Mouse (Mus musculus) brown adipose tissue, adult 24 weeks (tissue): ENCODE measurements around the gene Soga1. TPM values are rescaled to one million over a fixed set of nuclear protein-coding genes. Genes with fewer than 3 reads are reported as not detected.

Source experiments
- H3K27ac ChIP-seq: fragments of 200-500 bp; replicated peaks from 2 replicates; pipeline ENCODE4 v1.5.1; 2012; ENCODE audit warnings: low read depth, mild to moderate bottlenecking, low read length
- H3K4me1 ChIP-seq: fragments of 200-500 bp; 2 replicates; pipeline ENCODE4 v1.6.1; 2012; ENCODE audit warnings: low read length, mixed read lengths; ENCODE audit not compliant: control insufficient read depth, insufficient read depth, insufficient read length
- H3K4me3 ChIP-seq: fragments of 200-500 bp; 2 replicates; pipeline ENCODE4 v1.5.1; 2012; ENCODE audit warnings: low read depth, mild to moderate bottlenecking, low read length, moderate library complexity; ENCODE audit not compliant: insufficient read depth
- polyA plus RNA-seq: library from polyadenylated mRNA; stranded (reverse); fragments of >200 nt; gene quantifications from 2 replicates; pipeline ENCODE4 v1.2.4, GENCODE M21; 2012; ENCODE audit not compliant: missing spikeins, insufficient read depth, insufficient read length

Gene Soga1
- polyA plus RNA-seq, 1 experiment: 6.0 TPM

DNA sequence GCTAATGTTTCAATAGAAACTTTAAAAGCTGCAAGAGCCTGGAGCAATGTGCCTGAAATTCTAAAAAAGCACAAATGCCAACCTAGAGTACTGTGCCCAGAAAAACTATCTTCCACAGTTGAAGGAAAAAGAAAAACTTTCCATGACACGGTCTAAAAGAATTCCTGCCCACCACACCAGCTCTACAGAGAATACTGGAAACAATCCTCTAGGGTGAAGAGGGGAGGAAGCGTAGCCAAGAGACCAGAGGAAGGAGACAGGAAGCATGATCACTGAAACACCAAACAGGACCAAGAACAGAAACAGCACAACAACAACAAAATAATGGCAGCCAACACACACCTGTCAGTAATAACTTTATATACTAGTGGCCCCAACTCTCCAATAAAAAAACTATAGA lies 99.0 kb downstream of the Soga1 start:
- H3K4me3 ChIP-seq: no peak overlapping the region
- no peak overlapping the region for H3K27ac ChIP-seq
- peaks cover 13% of the 10 kb centered on the region for H3K4me1 ChIP-seq

GRCm38 (mm10) chr2:156976711-156977110 lies 102.3 kb downstream of the Soga1 start:
- Histone ChIP-seq H3K4me1 (peaks cover 16% of the 10 kb centered on the region), H3K4me3 (no peak overlapping the region), H3K27ac (peak overlapping the region; percentile 86)

- Histone ChIP-seq H3K27ac (peak overlapping the region; percentile 35), H3K4me3 (no peak overlapping the region), H3K4me1 (peaks cover 16% of the 10 kb centered on the region)
Observed at GRCm38 (mm10) chr2:156974967-156975366, 104.1 kb downstream of the Soga1 start.

DNA sequence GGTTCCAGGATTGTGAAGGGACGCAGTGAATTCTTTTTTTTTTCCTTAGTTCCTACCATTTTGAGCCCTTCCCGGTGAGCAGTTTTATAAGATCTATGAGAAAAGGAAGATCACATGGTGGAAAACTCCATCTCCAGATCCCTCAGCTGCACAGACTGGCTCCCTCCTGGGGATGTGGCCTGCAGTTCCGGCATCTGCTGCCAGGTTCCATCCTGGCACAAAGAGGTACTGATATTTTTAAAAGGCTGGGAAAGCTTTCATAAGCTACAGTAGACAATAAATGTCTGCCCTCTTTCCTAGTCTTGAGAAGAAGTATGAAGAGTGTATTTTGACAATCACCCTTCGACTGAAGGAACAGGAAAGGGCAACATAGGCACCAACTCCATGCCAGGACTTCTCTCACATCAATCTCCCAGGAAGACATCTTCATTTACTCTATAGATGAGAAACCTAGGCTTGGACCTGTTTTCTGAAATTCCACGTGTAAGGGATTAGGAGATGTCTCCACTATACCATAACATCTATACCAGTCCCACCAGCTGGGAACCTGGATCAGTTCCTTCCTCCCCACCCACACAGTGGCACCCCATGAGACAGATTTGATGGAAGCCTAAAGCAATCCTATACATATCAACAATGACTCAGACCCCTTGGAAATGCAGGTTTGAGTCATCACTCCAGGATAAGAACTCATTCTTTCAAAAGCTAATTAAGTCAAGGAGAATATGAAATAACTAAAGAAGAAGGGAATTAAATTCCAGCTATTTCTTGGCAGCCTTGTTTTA lies 105.5 kb downstream of the Soga1 start:
- peak overlapping the region; percentile 70 for H3K27ac ChIP-seq
- H3K4me3 ChIP-seq: no peak overlapping the region
- peaks cover 16% of the 10 kb centered on the region for H3K4me1 ChIP-seq

- no peak overlapping the region for H3K4me3 ChIP-seq
- H3K4me1 ChIP-seq: peaks cover 13% of the 10 kb centered on the region
- no peak overlapping the region for H3K27ac ChIP-seq
Observed at GRCm38 (mm10) chr2:156970253-156970652, 108.8 kb downstream of the Soga1 start.

GRCm38 (mm10) chr2:156968501-156968900 lies 110.6 kb downstream of the Soga1 start:
- Histone ChIP-seq H3K27ac (no peak overlapping the region), H3K4me1 (peaks cover 4% of the 10 kb centered on the region; the same call in 1 of the 2 replicates), H3K4me3 (no peak overlapping the region)

DNA sequence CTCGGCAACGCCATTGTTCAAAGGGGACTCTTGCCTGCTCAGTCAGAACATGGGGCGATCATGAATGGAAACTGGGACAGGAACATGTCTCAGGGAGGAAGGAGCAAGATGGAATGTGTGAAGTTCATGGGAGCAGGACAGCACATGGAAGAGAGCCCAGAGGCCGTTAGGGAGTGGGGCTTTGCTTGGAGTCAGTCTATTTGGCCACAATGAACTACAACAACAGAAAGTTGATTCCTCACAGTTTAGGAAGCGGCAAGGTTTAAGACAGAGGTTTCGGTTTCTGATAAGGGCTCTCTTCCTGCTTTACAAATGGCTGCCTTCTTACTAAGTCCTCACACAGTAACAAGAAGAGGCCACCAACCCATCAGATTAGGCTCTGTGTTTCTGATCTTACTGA lies 111.7 kb downstream of the Soga1 start:
- H3K4me3 ChIP-seq: no peak overlapping the region
- peaks cover 4% of the 10 kb centered on the region for H3K4me1 ChIP-seq
- H3K27ac ChIP-seq: no peak overlapping the region

Other genes starting within 250 kb of the Soga1 start
- gene Tgif2, start 239.2 kb downstream of the Soga1 start, polyA plus RNA-seq: not detected in 2 replicates
- gene 4930518I15Rik, start 221.3 kb downstream of the Soga1 start, polyA plus RNA-seq: 0.83 and 1.3 TPM in 2 replicates
- 285 and 371 TPM in 2 replicates for gene Rab5if, start 216.1 kb downstream of the Soga1 start, polyA plus RNA-seq
- 0.42 TPM in 1 of 2 replicates, not detected in the other for gene Sla2, start 192.1 kb downstream of the Soga1 start, polyA plus RNA-seq
- 97.6 and 181 TPM in 2 replicates for gene Ndrg3, start 87.2 kb downstream of the Soga1 start, polyA plus RNA-seq
- 1.3 TPM in 1 of 2 replicates, not detected in the other for gene Dsn1, start 72.1 kb downstream of the Soga1 start, polyA plus RNA-seq
- not detected in 2 replicates for gene Tldc2, start 7.8 kb upstream of the Soga1 start, polyA plus RNA-seq
- 14.9 and 17.9 TPM in 2 replicates for gene Samhd1, start 56.0 kb upstream of the Soga1 start, polyA plus RNA-seq
- 1.5 and 2.2 TPM in 2 replicates for gene Rbl1, start 125.3 kb upstream of the Soga1 start, polyA plus RNA-seq
- gene Rpn2, start 199.8 kb upstream of the Soga1 start, polyA plus RNA-seq: 62.2 and 69.3 TPM in 2 replicates
- gene Mroh8, start 200.3 kb upstream of the Soga1 start, polyA plus RNA-seq: not detected in 2 replicates